Mouse (Mus musculus) limb, embryonic 13.5 days (tissue): ENCODE data around the gene Kank3. TPM values are rescaled to one million over a fixed set of nuclear protein-coding genes. Genes with fewer than 3 reads are reported as not detected.

Source experiments
- ATAC-seq: fragments of 200-750 bp; cut with Nextera tagmentation; 2 replicates; pipeline ENCODE4 v1.8.0; 2017; ENCODE audit warnings: low read depth, moderate number of reproducible peaks, moderate TSS enrichment; ENCODE audit not compliant: low FRiP score
- H3K27ac ChIP-seq: fragments of 300-500 bp; sonication (generic); 2 replicates; pipeline ENCODE4 v1.5.1; 2015; ENCODE audit warnings: inconsistent platforms, mild to moderate bottlenecking, moderate library complexity
- H3K27me3 ChIP-seq: fragments of 300-500 bp; sonication (generic); 2 replicates; pipeline ENCODE4 v1.6.1; 2015; ENCODE audit warnings: mild to moderate bottlenecking, inconsistent platforms
- H3K36me3 ChIP-seq: fragments of 300-500 bp; sonication (generic); 2 replicates; pipeline ENCODE4 v1.6.1; 2015; ENCODE audit warnings: inconsistent platforms, mild to moderate bottlenecking, moderate library complexity
- H3K4me1 ChIP-seq: fragments of 300-500 bp; sonication (generic); 2 replicates; pipeline ENCODE4 v1.6.1; 2015; ENCODE audit warnings: inconsistent platforms
- H3K4me2 ChIP-seq: fragments of 300-500 bp; sonication (generic); replicated peaks from 2 replicates; pipeline ENCODE4 v1.6.1; 2015; ENCODE audit warnings: inconsistent platforms, mild to moderate bottlenecking, moderate library complexity
- H3K4me3 ChIP-seq: fragments of 300-500 bp; sonication (generic); 2 replicates; pipeline ENCODE4 v1.5.1; 2015; ENCODE audit warnings: moderate library complexity, mild to moderate bottlenecking, inconsistent platforms
- H3K9ac ChIP-seq: fragments of 300-500 bp; sonication (generic); 2 replicates; pipeline ENCODE4 v1.6.1; 2015; ENCODE audit warnings: mild to moderate bottlenecking, inconsistent platforms
- H3K9me3 ChIP-seq: fragments of 300-500 bp; sonication (generic); 2 replicates; pipeline ENCODE4 v1.6.1; 2016; ENCODE audit warnings: inconsistent platforms
- WGBS: fragments of 180-500 bp; shearing (Covaris S2); methylation state at CpG from one replicate; pipeline ENCODE4 v1.1.7; 2015; 5-methylcytosine and 5-hydroxymethylcytosine counted together
- polyA plus RNA-seq: library from polyadenylated mRNA; unstranded; fragments of >200 nt; fragmentation: Nextera tagmentation; extraction: Ambion mirVana; gene quantifications from 2 replicates; pipeline ENCODE4 v1.2.1, GENCODE M21; 2015

Gene Kank3
- polyA plus RNA-seq, 1 experiment from 2014 or later: 29.1 TPM

DNA sequence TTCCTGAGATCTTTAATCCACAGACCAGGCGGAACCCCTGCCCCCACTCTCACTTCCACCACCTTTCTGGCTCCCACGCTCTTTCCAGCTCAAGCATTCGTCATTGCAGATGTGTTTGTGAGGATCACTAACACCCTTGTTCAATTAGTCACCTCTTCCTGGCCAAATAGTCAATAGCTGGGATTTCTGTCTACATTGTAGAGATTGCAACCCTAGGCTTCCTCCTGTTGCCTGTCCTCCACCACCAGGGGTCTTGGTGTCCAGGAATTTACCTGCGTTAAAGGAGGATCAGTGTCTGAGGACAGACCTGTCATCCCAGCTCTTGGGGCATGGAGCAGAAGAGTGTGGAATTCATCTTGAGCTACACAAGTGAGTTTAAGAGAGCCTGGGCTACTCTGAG lies 28.3 kb upstream of the Kank3 start:
- no peak for ATAC-seq
- H3K27ac ChIP-seq: peak overlapping the region; percentile 94; the same call in 1 of the 2 replicates
- H3K4me3 ChIP-seq: peak overlapping the region; percentile 54
- WGBS: 38% methylated on average over 4 of the region's 4 CpGs
- peaks cover 58% of the 10 kb centered on the region for H3K4me1 ChIP-seq
- H3K36me3 ChIP-seq: peaks cover 14% of the 10 kb centered on the region
- peak overlapping the region; percentile 72 for H3K9ac ChIP-seq
- H3K4me2 ChIP-seq: peak overlapping the region; percentile 87
- no peaks in the 10 kb centered on the region for H3K9me3 ChIP-seq
- no peaks in the 10 kb centered on the region for H3K27me3 ChIP-seq

DNA sequence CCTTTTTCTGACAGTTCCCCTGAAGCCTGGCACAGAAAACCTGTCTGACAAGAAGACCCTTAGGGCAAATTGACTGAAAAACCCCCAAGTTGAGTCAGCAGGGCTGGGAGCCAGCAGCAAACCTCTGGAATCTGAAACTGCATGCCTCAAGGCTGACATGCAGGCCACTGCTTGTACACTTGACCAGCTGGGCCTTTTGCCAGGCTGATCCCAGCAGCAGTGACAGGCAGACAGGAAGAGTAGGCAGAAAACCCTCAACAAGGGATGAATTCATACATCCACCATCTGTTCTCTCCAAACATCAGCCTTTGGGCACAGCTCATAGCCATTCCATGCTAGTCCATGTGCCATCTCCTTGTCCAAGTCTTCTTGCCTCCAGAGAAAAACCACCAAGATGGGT lies 26.9 kb upstream of the Kank3 start:
- no peak overlapping the region for H3K4me2 ChIP-seq
- no peak overlapping the region for H3K27ac ChIP-seq
- H3K9me3 ChIP-seq: no peaks in the 10 kb centered on the region
- no peak overlapping the region for H3K9ac ChIP-seq
- H3K4me1 ChIP-seq: peaks cover 52% of the 10 kb centered on the region
- no peak for ATAC-seq
- no peak overlapping the region for H3K4me3 ChIP-seq
- H3K27me3 ChIP-seq: no peaks in the 10 kb centered on the region
- peaks cover under 1% of the 10 kb centered on the region; the same call in 1 of the 2 replicates for H3K36me3 ChIP-seq

DNA sequence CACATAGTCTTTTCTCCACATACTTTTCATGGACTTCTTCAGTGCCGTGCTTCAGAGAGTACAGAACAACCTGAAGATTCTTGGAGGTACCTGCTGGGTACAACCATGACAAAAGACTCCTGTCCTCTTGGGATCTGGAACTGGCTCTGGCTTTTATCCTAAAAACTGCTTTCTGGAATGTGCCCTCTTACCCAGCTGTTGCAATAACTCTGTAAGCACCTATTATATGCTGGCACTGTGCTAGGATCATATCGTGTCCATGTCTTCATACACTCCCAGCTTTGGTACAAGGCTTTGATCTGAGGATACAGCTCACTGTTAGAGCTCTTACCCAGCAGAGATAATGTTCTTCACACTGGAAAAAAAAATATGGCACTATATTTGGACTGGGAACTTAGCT lies 25.4 kb upstream of the Kank3 start:
- no peak overlapping the region for H3K9ac ChIP-seq
- H3K36me3 ChIP-seq: no peaks in the 10 kb centered on the region
- 87% methylated on average over 2 of the region's 2 CpGs for WGBS
- no peak for ATAC-seq
- H3K4me1 ChIP-seq: peaks cover 37% of the 10 kb centered on the region
- no peaks in the 10 kb centered on the region for H3K9me3 ChIP-seq
- no peak overlapping the region for H3K4me2 ChIP-seq
- H3K27ac ChIP-seq: no peak overlapping the region
- H3K4me3 ChIP-seq: no peak overlapping the region
- H3K27me3 ChIP-seq: no peaks in the 10 kb centered on the region

- H3K4me2 ChIP-seq: no peak overlapping the region
- peaks cover 23% of the 10 kb centered on the region for H3K4me1 ChIP-seq
- WGBS: 79% methylated on average over 18 of the region's 18 CpGs
- ATAC-seq: no peak
- no peak overlapping the region for H3K27ac ChIP-seq
- no peaks in the 10 kb centered on the region for H3K36me3 ChIP-seq
- no peak overlapping the region for H3K4me3 ChIP-seq
- H3K9me3 ChIP-seq: no peaks in the 10 kb centered on the region
- no peaks in the 10 kb centered on the region for H3K27me3 ChIP-seq
- no peak overlapping the region for H3K9ac ChIP-seq
Observed at GRCm38 (mm10) chr17:33786375-33786774, 23.9 kb upstream of the Kank3 start.

- Histone ChIP-seq H3K4me3 (no peak overlapping the region), H3K36me3 (no peaks in the 10 kb centered on the region), H3K9ac (no peak overlapping the region), H3K4me2 (no peak overlapping the region), H3K27ac (no peak overlapping the region), H3K9me3 (no peaks in the 10 kb centered on the region), H3K4me1 (no peaks in the 10 kb centered on the region), H3K27me3 (no peaks in the 10 kb centered on the region)
- WGBS: 80% methylated on average over 4 of the region's 4 CpGs
- ATAC-seq: no peak
Observed at GRCm38 (mm10) chr17:33788732-33789131, 21.6 kb upstream of the Kank3 start.

- Histone ChIP-seq H3K4me1 (no peaks in the 10 kb centered on the region), H3K9me3 (no peaks in the 10 kb centered on the region), H3K4me3 (no peak overlapping the region), H3K27ac (no peak overlapping the region), H3K4me2 (no peak overlapping the region), H3K36me3 (no peaks in the 10 kb centered on the region), H3K27me3 (no peaks in the 10 kb centered on the region), H3K9ac (no peak overlapping the region)
- 58% methylated on average over 3 of the region's 3 CpGs for WGBS
- ATAC-seq: no peak
Observed at GRCm38 (mm10) chr17:33798306-33798705, 12.0 kb upstream of the Kank3 start.

DNA sequence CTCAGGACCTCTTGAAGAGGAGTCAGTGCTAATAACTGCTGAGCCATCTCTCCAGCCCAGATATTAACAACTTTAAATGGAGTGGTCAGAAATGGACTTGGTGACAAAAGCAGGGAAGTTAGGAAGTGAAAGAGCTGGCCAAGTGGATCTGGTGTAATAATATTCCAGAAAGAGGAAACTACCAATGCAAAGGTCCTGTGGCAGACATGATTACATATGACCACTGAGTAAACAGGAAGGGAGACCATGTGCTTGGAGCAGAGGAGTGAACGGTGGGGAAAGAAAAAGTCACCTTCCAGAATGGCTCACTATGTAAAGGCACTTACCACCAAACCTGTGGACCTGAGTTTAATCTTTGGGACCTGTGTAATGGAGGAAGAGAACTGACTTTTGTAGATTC lies 11.0 kb upstream of the Kank3 start:
- Histone ChIP-seq H3K9me3 (no peaks in the 10 kb centered on the region), H3K4me1 (no peaks in the 10 kb centered on the region)
- 62% methylated on average over 1 of the region's 1 CpGs for WGBS

GRCm38 (mm10) chr17:33802221-33802620 lies 8.1 kb upstream of the Kank3 start:
- Histone ChIP-seq H3K9ac (no peak overlapping the region), H3K4me3 (no peak overlapping the region), H3K4me2 (no peak overlapping the region), H3K27me3 (no peaks in the 10 kb centered on the region), H3K4me1 (no peaks in the 10 kb centered on the region), H3K27ac (no peak overlapping the region), H3K9me3 (no peaks in the 10 kb centered on the region), H3K36me3 (no peaks in the 10 kb centered on the region)
- WGBS: 5% methylated on average over 2 of the region's 2 CpGs
- no peak for ATAC-seq

More for the DNA sequence above, 11.0 kb upstream of the Kank3 start:
- no peak overlapping the region for H3K27ac ChIP-seq
- no peak overlapping the region for H3K4me3 ChIP-seq
- no peak for ATAC-seq
- H3K27me3 ChIP-seq: no peaks in the 10 kb centered on the region
- H3K4me2 ChIP-seq: no peak overlapping the region
- H3K9ac ChIP-seq: no peak overlapping the region
- H3K36me3 ChIP-seq: no peaks in the 10 kb centered on the region

DNA sequence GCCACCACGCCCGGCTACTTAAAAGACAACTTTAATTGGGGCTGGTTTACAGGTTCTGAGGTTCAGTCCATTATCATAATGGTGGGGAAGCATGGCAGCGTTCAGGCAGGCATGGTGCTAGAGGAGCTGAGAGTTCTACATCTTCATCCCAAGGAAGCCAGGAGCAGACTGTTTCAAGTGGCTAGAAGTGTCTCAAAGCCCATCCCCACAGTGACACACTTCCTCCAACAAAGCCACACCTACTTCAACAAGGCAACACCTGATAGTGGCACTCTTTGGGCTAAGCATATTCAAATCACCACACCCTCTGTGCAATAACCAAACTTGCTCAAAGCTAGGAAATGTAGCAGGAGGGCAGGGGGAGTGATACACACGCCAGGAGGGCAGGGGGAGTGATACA lies 6.1 kb upstream of the Kank3 start:
- Histone ChIP-seq H3K9me3 (no peaks in the 10 kb centered on the region), H3K27ac (no peak overlapping the region), H3K36me3 (no peaks in the 10 kb centered on the region), H3K27me3 (no peaks in the 10 kb centered on the region), H3K4me1 (no peaks in the 10 kb centered on the region), H3K4me2 (no peak overlapping the region), H3K4me3 (no peak overlapping the region), H3K9ac (no peak overlapping the region)
- WGBS: 54% methylated on average over 4 of the region's 4 CpGs
- no peak for ATAC-seq

GRCm38 (mm10) chr17:33804745-33805144 lies 5.6 kb upstream of the Kank3 start:
- no peaks in the 10 kb centered on the region for H3K36me3 ChIP-seq
- 56% methylated on average over 1 of the region's 1 CpGs for WGBS
- no peaks in the 10 kb centered on the region for H3K27me3 ChIP-seq
- H3K4me3 ChIP-seq: no peak overlapping the region
- no peak for ATAC-seq
- no peaks in the 10 kb centered on the region for H3K9me3 ChIP-seq
- H3K9ac ChIP-seq: no peak overlapping the region
- no peak overlapping the region for H3K27ac ChIP-seq
- no peak overlapping the region for H3K4me2 ChIP-seq
- H3K4me1 ChIP-seq: no peaks in the 10 kb centered on the region

DNA sequence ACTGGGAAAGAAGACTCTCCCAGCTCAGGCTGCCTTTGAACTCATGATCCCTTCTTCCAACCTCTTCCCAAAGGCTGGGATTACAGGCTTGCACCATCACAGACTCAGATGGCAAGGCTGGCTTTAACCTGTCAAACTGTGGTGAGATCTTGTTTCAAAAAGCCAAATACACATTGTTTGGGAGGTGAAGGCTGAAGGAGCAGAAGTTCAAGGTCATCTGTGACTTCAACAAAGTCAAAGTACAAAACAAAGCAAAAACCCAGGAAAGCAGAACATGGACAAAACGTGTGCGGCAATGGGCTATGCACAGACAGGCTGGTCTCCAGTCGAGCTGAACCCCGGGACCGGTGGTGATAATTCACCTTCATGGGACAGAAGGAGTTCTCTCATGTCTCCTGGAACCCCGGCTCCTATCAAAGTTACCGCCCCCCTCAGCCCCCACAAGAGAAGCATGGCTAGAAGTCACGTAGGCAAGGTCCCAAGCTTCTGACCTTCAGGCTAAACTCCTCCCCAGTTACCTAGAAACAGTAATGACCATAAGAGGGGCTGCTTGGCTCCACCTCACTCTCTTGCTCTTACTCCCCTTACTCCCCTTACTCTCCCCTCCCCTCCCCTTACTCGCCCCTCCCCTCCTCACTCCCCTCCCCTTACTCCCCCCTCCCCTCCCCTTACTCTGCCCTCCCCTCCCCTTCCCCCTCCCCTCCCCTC lies 3.0 kb upstream of the Kank3 start:
- no peak for ATAC-seq
- Histone ChIP-seq H3K36me3 (no peaks in the 10 kb centered on the region), H3K9me3 (no peaks in the 10 kb centered on the region), H3K27ac (no peak overlapping the region), H3K4me2 (no peak overlapping the region), H3K4me1 (peaks cover 9% of the 10 kb centered on the region), H3K4me3 (no peak overlapping the region), H3K27me3 (peaks cover 12% of the 10 kb centered on the region), H3K9ac (no peak overlapping the region)
- WGBS: 52% methylated on average over 8 of the region's 9 CpGs

DNA sequence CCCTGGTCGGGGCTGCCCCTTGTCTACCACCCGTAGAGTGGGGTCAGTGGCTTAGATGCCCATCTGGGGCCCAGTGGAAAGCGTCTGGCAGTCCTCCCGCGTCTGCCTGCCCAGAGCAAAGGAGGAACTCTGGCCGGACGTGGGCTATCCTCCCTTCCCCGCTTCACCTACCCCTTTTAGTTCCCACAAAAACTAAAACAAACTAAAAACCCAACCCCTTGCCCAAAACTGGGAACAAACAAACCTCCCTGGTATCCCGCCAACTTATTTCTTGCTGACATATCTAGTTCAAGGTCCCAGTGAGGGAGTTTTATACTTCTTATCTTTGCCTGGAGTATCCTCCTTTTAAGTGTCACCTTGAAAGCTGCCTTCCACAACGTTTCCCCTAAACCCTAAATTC lies 2.1 kb upstream of the Kank3 start:
- no peak for ATAC-seq
- Histone ChIP-seq H3K4me2 (no peak overlapping the region), H3K9me3 (no peaks in the 10 kb centered on the region), H3K4me3 (no peak overlapping the region), H3K9ac (no peak overlapping the region), H3K27ac (no peak overlapping the region), H3K36me3 (no peaks in the 10 kb centered on the region), H3K4me1 (peaks cover 9% of the 10 kb centered on the region), H3K27me3 (peaks cover 12% of the 10 kb centered on the region)
- 48% methylated on average over 10 of the region's 10 CpGs for WGBS

- Histone ChIP-seq H3K4me3 (peak overlapping the region; percentile 56), H3K27me3 (peaks cover 12% of the 10 kb centered on the region), H3K27ac (no peak overlapping the region; the same call in 1 of the 2 replicates), H3K4me2 (peak overlapping the region; percentile 85), H3K36me3 (no peaks in the 10 kb centered on the region), H3K9ac (peak overlapping the region; percentile 35; the same call in 1 of the 2 replicates), H3K9me3 (no peaks in the 10 kb centered on the region), H3K4me1 (peaks cover 9% of the 10 kb centered on the region)
- no peak for ATAC-seq
- 33% methylated on average over 7 of the region's 7 CpGs for WGBS
Observed at GRCm38 (mm10) chr17:33811142-33811516, 810 bp downstream of the Kank3 start.
